Mouse (Mus musculus): ENCODE measurements around the gene Tmem128. TPM values are rescaled to one million over a fixed set of nuclear protein-coding genes. Genes with fewer than 3 reads are reported as not detected.

The Tmem128 gene
- polyA plus RNA-seq, 1 experiment from 2014 or later: 45.8 TPM

DNA sequence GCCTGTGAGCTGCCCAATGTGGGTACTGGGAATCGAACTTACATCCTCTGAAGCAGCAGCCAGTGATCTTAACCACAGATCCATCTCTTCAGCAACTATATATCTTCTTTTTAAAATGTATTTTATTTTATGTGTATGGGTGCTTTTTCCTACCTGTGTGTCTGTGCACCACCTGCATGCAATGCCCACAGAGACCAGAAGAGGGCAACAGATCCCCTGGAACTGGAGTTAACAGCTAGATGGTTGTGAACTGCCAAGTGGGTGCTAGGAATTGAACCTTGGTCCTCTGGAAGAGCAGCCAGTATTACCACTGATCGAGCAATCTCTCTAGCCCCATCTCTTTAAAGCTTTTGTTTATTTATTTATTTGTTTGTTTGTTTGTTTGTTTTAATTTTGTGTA lies 23.4 kb upstream of the Tmem128 start:
- 80% methylated on average over 2 of the region's 2 CpGs for WGBS (ENCODE audit: insufficient replicate concordance)
- TF ChIP-seq CTCF (IDR thresholded peaks at IDR 0.05; ENCODE audit: low read depth): peak; percentile 48
- no peak for TF ChIP-seq EP300 (IDR thresholded peaks at IDR 0.05; ENCODE audit: low read depth)
- Histone ChIP-seq H3K36me3 (replicated peaks; ENCODE audit: insufficient read depth, low read length) (peaks cover 23% of the 10 kb centered on the region), H3K27me3 (ENCODE audit: insufficient read depth, low read length) (no peaks in the 10 kb centered on the region), H3K27ac (ENCODE audit: low read depth) (no peak overlapping the region), H3K9ac (replicated peaks) (no peak overlapping the region), H3K9me3 (ENCODE audit: low read length) (no peaks in the 10 kb centered on the region), H3K4me2 (ENCODE audit: low read depth, low read length) (no peak overlapping the region), H3K4me3 (ENCODE audit: low read depth, low read length) (no peak overlapping the region), H3K4me1 (ENCODE audit: insufficient read depth) (peaks cover 3% of the 10 kb centered on the region; the same call in 1 of the 2 replicates)
- no peak for DNase-seq
- ATAC-seq: no peak

- ATAC-seq (no peak), DNase-seq (no peak)
- WGBS (ENCODE audit: insufficient replicate concordance): 59% methylated on average over 5 of the region's 5 CpGs
Observed at GRCm38 (mm10) chr5:38240727-38241472, 19.1 kb upstream of the Tmem128 start.

DNA sequence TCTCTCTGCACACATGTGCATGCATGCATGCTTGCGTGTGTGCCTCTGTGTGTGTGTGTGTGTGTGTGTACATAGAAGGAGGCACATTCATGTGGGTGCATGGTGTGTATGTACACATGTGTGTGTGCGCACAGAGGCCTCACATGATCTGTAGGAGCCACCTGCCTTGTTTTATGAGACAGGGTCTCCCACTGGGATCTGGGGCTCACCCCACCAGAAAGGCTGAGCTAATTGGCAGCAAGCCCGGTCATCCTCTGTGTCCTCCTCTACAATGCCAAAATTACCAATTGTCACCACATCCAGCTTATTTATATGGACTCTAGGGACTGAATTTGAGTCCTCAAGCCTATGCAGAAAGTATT lies 18.5 kb upstream of the Tmem128 start:
- H3K9me3 ChIP-seq (ENCODE audit: low read length): no peaks in the 10 kb centered on the region
- DNase-seq (no peak), ATAC-seq (no peak)
- no peak overlapping the region for H3K9ac ChIP-seq (replicated peaks)
- no peak overlapping the region for H3K27ac ChIP-seq (ENCODE audit: low read depth)
- TF ChIP-seq CTCF (IDR thresholded peaks at IDR 0.05; ENCODE audit: low read depth) (no peak), EP300 (IDR thresholded peaks at IDR 0.05; ENCODE audit: low read depth) (no peak)
- no peak overlapping the region for H3K4me3 ChIP-seq (ENCODE audit: low read depth, low read length)
- H3K36me3 ChIP-seq (replicated peaks; ENCODE audit: insufficient read depth, low read length): no peaks in the 10 kb centered on the region
- no peak overlapping the region for H3K4me2 ChIP-seq (ENCODE audit: low read depth, low read length)
- 80% methylated on average over 3 of the region's 3 CpGs for WGBS (ENCODE audit: insufficient replicate concordance)
- H3K27me3 ChIP-seq (ENCODE audit: insufficient read depth, low read length): no peaks in the 10 kb centered on the region
- H3K4me1 ChIP-seq (ENCODE audit: insufficient read depth): peaks cover 3% of the 10 kb centered on the region; the same call in 1 of the 2 replicates

More at GRCm38 (mm10) chr5:38240727-38241472, 19.1 kb upstream of the Tmem128 start:
- no peaks in the 10 kb centered on the region for H3K36me3 ChIP-seq (replicated peaks; ENCODE audit: insufficient read depth, low read length)
- H3K9me3 ChIP-seq (ENCODE audit: low read length): no peaks in the 10 kb centered on the region
- no peak overlapping the region for H3K27ac ChIP-seq (ENCODE audit: low read depth)
- no peak overlapping the region for H3K4me2 ChIP-seq (ENCODE audit: low read depth, low read length)
- H3K9ac ChIP-seq (replicated peaks): no peak overlapping the region
- peaks cover 3% of the 10 kb centered on the region; the same call in 1 of the 2 replicates for H3K4me1 ChIP-seq (ENCODE audit: insufficient read depth)
- H3K27me3 ChIP-seq (ENCODE audit: insufficient read depth, low read length): no peaks in the 10 kb centered on the region
- no peak overlapping the region for H3K4me3 ChIP-seq (ENCODE audit: low read depth, low read length)
- TF ChIP-seq EP300 (IDR thresholded peaks at IDR 0.05; ENCODE audit: low read depth): no peak

GRCm38 (mm10) chr5:38241966-38242365 lies 18.0 kb upstream of the Tmem128 start:
- Histone ChIP-seq H3K27me3 (ENCODE audit: insufficient read depth, low read length) (no peaks in the 10 kb centered on the region), H3K4me2 (ENCODE audit: low read depth, low read length) (no peak overlapping the region), H3K9ac (replicated peaks) (no peak overlapping the region), H3K27ac (ENCODE audit: low read depth) (no peak overlapping the region), H3K9me3 (ENCODE audit: low read length) (no peaks in the 10 kb centered on the region), H3K4me1 (ENCODE audit: insufficient read depth) (peaks cover 3% of the 10 kb centered on the region; the same call in 1 of the 2 replicates), H3K4me3 (ENCODE audit: low read depth, low read length) (no peak overlapping the region), H3K36me3 (replicated peaks; ENCODE audit: insufficient read depth, low read length) (no peaks in the 10 kb centered on the region)
- DNase-seq (no peak), ATAC-seq (no peak)
- TF ChIP-seq EP300 (IDR thresholded peaks at IDR 0.05; ENCODE audit: low read depth): no peak
- no peak for TF ChIP-seq CTCF (IDR thresholded peaks at IDR 0.05; ENCODE audit: low read depth)
- WGBS (ENCODE audit: insufficient replicate concordance): 77% methylated on average over 6 of the region's 6 CpGs

DNA sequence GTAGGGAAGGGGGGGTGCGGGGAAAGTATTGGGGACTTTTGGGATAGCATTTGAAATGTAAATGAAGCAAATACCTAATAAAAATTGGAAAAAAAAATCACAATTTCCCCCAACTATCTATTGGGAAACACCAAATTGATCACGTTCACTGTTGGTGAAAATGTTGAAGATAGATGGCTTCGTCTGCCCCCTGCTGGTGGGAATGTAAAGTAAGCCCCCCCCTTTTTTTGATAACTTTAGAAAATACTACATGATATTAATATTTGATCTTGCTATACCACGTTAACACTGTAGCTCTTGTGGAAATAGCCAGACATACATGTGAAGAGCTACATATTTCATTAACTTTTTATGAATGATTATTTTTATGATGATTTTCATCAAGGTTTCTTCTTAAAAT lies 4.8 kb upstream of the Tmem128 start:
- 0 out of 2 replicates have a peak, but pooled peaks cover 2% of the 10 kb centered on the region for H3K4me1 ChIP-seq (ENCODE audit: insufficient read depth)
- H3K27ac ChIP-seq (ENCODE audit: low read depth): no peak overlapping the region
- WGBS (ENCODE audit: insufficient replicate concordance): 33% methylated on average over 4 of the region's 4 CpGs
- ATAC-seq: no peak
- no peak for DNase-seq
- peak; percentile 55 for TF ChIP-seq CTCF (IDR thresholded peaks at IDR 0.05; ENCODE audit: low read depth)
- no peak for TF ChIP-seq EP300 (IDR thresholded peaks at IDR 0.05; ENCODE audit: low read depth)
- no peak overlapping the region for H3K4me2 ChIP-seq (ENCODE audit: low read depth, low read length)
- no peaks in the 10 kb centered on the region for H3K27me3 ChIP-seq (ENCODE audit: insufficient read depth, low read length)
- no peak overlapping the region for H3K9ac ChIP-seq (replicated peaks)
- no peaks in the 10 kb centered on the region for H3K36me3 ChIP-seq (replicated peaks; ENCODE audit: insufficient read depth, low read length)
- H3K9me3 ChIP-seq (ENCODE audit: low read length): no peaks in the 10 kb centered on the region
- no peak overlapping the region for H3K4me3 ChIP-seq (ENCODE audit: low read depth, low read length)

DNA sequence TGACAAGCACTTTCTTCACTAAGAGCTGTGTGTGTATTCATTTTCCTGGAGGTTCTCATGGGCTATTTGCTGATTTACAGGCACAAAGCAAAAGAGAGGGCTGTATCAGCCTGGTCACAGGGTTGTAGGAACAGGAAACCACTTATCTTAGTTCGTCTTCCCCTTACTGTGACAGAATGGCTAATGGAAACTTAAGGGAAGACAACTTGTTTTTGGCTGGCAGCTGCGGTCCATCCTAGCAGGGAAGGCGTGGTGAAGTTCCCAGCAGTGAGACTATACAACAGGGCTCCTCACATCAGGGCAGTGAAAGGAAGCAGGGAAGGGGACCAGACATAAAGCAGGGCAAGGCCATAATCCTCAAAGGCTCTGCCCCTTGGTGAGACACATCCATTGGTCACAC lies 4.3 kb upstream of the Tmem128 start:
- no peak overlapping the region for H3K4me3 ChIP-seq (ENCODE audit: low read depth, low read length)
- H3K4me1 ChIP-seq (ENCODE audit: insufficient read depth): peaks cover 2% of the 10 kb centered on the region; the same call in 1 of the 2 replicates
- TF ChIP-seq CTCF (IDR thresholded peaks at IDR 0.05; ENCODE audit: low read depth) (no peak), EP300 (IDR thresholded peaks at IDR 0.05; ENCODE audit: low read depth) (no peak)
- WGBS (ENCODE audit: insufficient replicate concordance): 34% methylated on average over 3 of the region's 3 CpGs
- H3K36me3 ChIP-seq (replicated peaks; ENCODE audit: insufficient read depth, low read length): no peaks in the 10 kb centered on the region
- H3K9me3 ChIP-seq (ENCODE audit: low read length): no peaks in the 10 kb centered on the region
- ATAC-seq (no peak), DNase-seq (no peak)
- H3K4me2 ChIP-seq (ENCODE audit: low read depth, low read length): no peak overlapping the region
- no peak overlapping the region for H3K9ac ChIP-seq (replicated peaks)
- no peak overlapping the region for H3K27ac ChIP-seq (ENCODE audit: low read depth)
- H3K27me3 ChIP-seq (ENCODE audit: insufficient read depth, low read length): no peaks in the 10 kb centered on the region
